Mouse (Mus musculus) granulocyte monocyte progenitor cell, adult 5-6 weeks (primary cell): ENCODE measurements around the gene Sphk1. TPM values are rescaled to one million over a fixed set of nuclear protein-coding genes. Genes with fewer than 3 reads are reported as not detected.
"Not testable (repeated sequence)": the region's sequence is repeated elsewhere in the genome, so short reads cannot be mapped to it uniquely, and the experiment has no call there.

Source experiments
- ATAC-seq: replicated peaks from 2 replicates; pipeline ENCODE4 v1.8.0; 2016; ENCODE audit warnings: mild to moderate bottlenecking, moderate TSS enrichment, inconsistent platforms; ENCODE audit not compliant: poor library complexity, severe bottlenecking
- total RNA-seq, 2 experiments: library from RNA; stranded (forward) in 1 of 2; stranded (reverse) in 1 of 2; fragments of 200-712, 200-1000 nt in 1 of 2; fragments of >200 nt in 1 of 2; fragmentation: Nextera tagmentation in 1 of 2; gene quantifications; 2 replicates each; pipeline ENCODE4 v1.2.3; 2014 to 2017

Sphk1 gene
- total RNA-seq (2014; fragmentation: Nextera tagmentation) (not detected in 2 replicates), total RNA-seq (2017) (not detected in 2 replicates)

DNA sequence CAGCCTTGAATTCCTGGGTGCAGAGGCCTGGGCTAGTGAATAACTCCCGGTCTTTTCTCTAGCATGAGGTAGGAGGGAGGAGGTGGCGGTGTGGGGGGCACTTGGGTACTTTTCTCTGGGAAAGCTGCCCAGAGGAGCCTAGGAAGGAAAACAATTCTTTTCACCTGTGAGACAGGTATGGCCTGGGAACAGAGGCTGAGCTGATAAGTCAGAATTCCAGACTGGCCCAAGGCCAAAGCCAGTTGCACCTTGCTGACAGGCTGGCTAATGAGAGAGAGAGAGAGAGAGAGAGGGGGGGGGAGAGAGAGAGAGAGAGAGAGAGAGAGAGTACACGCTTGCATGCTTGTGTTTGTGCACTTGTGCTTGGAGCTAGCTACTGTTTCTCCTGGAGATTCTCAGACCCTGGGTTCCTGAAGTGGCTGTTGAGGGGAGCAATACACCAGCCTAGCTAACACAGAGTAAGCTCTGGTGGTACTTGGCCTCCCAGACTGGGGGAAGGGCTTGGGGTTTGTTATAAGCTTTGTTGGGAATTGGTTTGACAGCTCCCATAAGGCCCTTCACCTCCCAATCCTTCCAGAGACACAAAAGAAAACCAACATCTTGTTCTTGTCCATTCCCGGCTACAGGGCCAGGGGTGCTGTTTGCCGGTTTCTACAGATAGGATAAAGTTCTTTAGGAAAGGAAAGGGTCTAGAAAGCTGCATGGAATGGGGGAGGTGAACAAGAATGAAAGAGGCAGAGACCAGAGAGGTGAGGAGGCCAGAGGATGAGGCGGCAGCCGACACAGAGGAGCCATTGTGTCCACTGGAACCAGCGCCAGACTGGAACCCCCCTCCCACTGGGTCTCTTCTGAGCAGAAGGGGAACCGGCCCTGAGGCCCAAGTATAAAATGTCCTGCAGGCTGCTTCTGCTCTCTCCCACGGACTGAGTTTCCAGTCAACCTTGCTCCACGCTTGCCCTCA, at the start of gene Sphk1:
Sphk1 (plus strand) TSS at position 739 of the 961 bp plus-strand sequence.
- ATAC-seq, result no peak

- ATAC-seq, result no peak
Observed at GRCm38 (mm10) chr11:116480975-116481374, 49.8 kb upstream of the Sphk1 start.

GRCm38 (mm10) chr11:116481776-116482175, 48.9 kb upstream of the Sphk1 start:
- ATAC-seq, result no peak

DNA sequence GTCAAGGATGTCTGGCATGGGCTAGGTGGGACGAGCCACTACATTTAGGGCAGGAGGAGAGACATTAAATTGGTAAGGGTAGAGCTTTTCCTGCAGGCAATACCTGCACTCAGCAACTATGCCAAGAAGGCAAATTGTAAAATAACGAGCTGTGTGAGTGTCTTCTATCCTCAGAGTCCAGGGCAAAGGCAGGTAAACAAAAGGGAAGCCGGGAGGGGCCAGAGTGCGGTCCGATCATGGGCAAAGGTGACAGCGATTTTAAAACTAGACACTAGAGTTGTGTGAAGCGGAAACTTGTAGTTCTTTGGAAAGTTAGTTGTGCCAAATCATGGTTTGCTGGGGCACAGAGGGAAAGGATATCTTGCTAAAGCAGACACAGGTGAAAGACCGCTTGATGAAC, 46.5 kb upstream of the Sphk1 start:
- ATAC-seq, result no peak

DNA sequence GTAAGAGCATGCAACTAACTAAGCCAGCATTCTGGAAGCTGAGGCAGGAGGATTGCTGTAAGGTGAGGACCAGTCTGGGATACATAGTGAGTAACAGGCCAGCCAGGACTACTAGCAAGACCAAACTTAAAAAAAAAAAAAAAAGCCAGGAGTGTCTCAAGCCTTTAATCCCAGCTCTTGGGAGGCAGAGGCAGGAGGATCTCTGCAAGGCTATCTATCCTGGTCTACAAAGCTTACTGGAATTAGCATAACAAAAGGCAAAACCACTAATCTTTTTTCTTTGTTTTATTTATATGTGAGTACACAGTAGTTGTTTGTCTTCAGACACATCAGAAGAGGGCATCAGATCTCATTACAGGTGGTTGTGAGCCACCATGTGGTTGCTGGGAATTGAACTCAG, 42.5 kb upstream of the Sphk1 start:
- ATAC-seq, result no peak

- no peak for ATAC-seq
Observed at GRCm38 (mm10) chr11:116488693-116489375, 41.9 kb upstream of the Sphk1 start.

DNA sequence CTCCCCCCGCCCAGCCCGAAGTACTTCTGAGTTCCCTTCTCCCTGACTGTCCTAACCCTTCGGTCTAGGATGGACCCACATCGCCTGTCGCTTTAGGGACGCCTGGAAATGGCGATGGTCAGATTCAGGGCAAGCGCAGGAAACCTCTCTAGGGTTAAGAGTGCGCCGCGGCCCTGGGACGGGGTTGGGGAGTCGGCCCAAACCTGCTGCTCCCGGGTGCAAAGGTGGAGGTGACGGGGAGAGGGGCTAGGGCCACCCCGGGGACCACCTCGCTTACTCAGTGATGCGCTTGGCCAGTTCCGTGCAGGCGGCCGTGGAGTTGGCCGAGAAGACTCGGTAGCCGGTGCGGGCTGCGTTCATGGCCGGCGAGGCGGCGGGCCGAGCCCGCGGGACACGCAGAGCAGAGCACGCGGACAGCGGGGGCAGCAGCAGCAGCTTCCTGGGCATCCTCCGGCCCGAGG, 40.9 kb upstream of the Sphk1 start:
- ATAC-seq, result 0 out of 2 replicates have a peak, but pooled peaks have one; percentile 4

DNA sequence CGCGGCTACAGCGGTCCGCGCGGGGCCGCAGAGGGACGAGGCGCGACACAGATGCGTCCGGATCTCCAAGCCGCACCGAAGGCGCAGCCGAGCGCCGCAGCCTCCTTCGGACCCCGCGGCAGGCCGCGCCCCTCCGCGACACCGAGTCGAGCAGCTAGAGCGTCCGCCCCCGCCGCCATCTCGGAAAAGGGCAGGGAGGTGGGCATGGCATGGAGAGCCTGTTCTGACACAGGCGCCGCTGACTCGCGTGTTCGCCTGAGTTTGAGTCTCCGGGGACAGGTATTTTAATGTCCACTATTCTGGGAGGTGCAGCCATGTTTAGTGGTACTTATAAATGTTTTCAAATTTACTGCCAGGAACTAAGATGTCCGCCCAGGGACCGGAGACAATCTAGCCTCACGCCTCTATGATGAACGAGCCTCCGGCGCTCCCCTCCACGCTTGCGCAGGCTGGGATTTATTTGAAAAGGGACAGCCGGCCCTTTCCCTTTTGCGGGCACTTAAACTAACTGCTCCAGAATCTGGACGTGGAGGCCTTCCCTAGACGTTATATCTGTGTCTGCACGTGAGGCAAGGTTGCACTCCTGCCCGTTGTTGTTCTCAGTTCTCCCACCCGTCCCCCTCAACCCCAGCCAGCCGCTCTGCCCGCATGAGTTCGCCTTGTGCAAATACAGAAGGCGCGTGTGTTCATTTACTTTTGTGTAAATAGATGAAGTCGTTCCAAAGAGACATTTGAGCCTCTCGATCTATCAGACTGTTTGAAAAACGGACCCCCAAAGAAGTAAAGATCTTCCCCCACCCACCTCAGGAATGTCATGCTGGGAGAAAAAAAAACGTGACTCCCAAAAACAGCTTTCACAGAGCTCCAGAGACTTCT, 40.3 kb upstream of the Sphk1 start:
- peak; percentile 79 for ATAC-seq

DNA sequence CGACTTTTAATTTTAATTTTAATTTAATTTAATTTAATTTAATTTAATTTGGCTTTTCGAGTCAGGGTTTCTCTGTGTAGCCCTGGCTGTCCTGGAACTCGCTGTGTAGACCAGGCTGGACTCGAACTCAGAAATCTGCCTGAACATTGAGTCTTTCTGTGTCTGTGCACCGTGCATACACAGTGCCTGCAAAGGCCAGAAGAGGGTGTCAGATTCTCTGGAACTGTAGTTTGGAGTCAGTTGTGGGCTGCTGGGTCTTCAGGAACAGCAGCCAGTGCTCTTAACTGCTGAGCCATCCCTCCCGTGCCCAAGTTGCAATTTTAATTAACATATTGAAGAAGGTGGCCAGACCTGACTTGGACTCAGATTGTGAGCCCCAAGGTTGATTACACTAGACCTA, 39.4 kb upstream of the Sphk1 start:
- no peak for ATAC-seq

DNA sequence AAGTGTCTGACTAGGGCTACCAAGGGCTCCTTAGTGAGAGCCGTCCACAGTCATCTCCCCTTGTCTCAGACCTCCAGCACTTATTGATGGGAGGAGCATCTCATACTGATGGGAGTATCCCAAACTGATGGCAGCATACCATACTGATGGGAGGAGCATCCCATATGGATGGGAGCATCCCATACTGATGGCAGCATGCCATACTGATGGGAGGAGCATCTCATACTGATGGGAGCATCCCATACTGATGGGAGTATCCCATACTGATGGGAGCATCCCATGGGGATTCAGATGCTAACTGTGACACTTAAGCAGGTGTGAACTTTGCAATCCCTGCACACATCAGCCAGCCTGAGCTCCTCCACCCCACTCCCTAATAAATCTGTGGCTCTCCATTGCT, 38.2 kb upstream of the Sphk1 start:
- not testable (repeated sequence) for ATAC-seq

- ATAC-seq, result no peak
Observed at GRCm38 (mm10) chr11:116493191-116493590, 37.5 kb upstream of the Sphk1 start.

- ATAC-seq, result peak; percentile 80
Observed at GRCm38 (mm10) chr11:116493795-116494252, 36.9 kb upstream of the Sphk1 start, which contains the start of gene Prpsap1. Gene Prpsap1 (minus strand): TSS chr11:116494202.

DNA sequence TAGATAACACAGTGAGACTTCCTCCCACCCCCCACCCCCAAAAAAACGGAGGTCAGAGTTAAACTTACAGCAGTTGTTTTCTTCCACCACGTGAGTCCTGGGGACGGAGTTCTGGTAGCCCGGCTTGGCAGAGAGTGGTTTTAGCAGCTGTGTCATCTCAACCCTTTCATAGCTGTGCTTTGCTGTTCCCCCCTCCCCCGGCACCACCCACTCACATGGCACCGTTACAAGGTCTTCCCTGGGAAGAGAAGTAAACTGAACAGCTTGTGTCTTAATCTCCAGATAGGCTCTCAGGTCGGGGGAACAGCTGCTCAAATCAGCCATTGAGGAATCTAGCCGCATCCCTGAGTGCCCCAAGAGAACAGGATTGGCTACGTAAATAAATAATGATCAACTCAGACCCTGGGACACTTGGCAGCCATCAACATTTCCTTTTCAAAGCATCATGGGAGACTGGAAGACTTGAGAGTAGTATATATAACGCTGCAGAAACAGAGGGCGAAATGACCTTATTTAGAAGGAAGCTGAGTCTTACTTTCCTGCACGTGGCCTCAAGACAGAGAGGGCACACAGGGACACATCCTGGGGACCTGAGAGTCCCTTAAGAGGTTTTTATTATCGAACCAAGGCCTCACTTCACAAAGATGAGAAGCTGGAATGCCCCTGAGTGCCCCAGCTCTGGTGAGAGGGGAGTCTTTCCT, 36.1 kb upstream of the Sphk1 start:
- no peak for ATAC-seq

- ATAC-seq, result no peak
Observed at GRCm38 (mm10) chr11:116497313-116497712, 33.4 kb upstream of the Sphk1 start.

DNA sequence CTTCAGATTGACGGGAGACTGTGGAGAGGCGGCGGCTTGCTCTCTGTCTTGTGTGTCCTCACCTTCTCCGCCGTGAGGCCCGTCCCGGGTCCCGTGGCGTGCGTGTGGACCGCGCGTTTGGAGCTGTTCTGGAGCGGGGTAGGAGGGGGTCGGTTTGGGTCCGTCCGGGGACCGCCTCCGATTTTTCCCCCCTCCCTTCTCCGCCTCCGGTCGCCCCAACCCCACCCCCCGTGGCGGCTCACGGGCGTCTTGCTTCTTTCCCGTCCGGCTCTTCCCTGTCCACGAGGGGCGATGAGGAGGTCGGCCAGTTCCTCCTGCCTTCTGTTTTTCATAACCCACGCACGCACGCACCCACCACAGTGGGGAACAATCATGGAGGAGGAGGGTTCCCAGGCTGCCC, 32.1 kb upstream of the Sphk1 start:
- ATAC-seq, result no peak

- no peak for ATAC-seq
Observed at GRCm38 (mm10) chr11:116499018-116499417, 31.7 kb upstream of the Sphk1 start.

GRCm38 (mm10) chr11:116501005-116501746, 29.5 kb upstream of the Sphk1 start:
- peak; percentile 40 for ATAC-seq

- no peak for ATAC-seq
Observed at GRCm38 (mm10) chr11:116504516-116504915, 26.2 kb upstream of the Sphk1 start.

GRCm38 (mm10) chr11:116505573-116505972, 25.2 kb upstream of the Sphk1 start:
- no peak for ATAC-seq
